Mouse (Mus musculus) heart, postnatal 10 days (tissue): Measurements from ENCODE around the gene Mapkap1. TPM values are rescaled to one million over a fixed set of nuclear protein-coding genes. Genes with fewer than 3 reads are reported as not detected.

ENCODE experiments used
- DNase-seq, 2 experiments: peaks; one replicate each; pipeline ENCODE4 v3.0.0; 2021
- intact Hi-C: fragments of 180-260 bp; cut with DNase I; formaldehyde crosslinking; loops from one replicate; pipeline ENCODE4 v1.15.1; 2025
- total RNA-seq, 2 experiments: library from RNA; stranded (reverse); gene quantifications; 2 replicates each; pipeline ENCODE4 v1.2.3; 2021

Mapkap1 gene
- total RNA-seq, 2 experiments from 2014 or later, result 70.8 to 76.9 TPM

DNA sequence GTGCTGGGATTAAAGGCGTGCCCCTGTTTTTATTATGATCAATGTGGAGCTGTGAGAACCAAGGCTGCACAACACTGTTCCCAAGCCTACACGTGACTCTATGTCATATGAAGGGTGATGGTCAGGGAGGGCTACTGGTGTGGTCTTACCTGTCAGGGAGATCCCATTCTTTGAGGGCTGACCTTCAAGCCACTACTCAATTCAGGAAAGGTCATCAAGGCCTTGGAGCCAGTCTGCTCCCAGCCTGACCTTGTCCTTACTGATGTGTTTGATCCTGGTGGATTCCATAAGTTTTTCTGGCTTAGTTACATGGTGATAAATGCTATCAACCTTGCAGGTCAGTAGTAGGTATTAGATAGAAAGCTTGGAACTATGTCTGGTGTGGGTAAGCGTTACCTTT, 114.8 kb downstream of the Mapkap1 start:
- intact Hi-C loops, result loop anchor here (5.0 kb wide), 2 partner anchors 116 to 159 kb away; no protein-coding TSS in a partner anchor
- no peak for DNase-seq

DNA sequence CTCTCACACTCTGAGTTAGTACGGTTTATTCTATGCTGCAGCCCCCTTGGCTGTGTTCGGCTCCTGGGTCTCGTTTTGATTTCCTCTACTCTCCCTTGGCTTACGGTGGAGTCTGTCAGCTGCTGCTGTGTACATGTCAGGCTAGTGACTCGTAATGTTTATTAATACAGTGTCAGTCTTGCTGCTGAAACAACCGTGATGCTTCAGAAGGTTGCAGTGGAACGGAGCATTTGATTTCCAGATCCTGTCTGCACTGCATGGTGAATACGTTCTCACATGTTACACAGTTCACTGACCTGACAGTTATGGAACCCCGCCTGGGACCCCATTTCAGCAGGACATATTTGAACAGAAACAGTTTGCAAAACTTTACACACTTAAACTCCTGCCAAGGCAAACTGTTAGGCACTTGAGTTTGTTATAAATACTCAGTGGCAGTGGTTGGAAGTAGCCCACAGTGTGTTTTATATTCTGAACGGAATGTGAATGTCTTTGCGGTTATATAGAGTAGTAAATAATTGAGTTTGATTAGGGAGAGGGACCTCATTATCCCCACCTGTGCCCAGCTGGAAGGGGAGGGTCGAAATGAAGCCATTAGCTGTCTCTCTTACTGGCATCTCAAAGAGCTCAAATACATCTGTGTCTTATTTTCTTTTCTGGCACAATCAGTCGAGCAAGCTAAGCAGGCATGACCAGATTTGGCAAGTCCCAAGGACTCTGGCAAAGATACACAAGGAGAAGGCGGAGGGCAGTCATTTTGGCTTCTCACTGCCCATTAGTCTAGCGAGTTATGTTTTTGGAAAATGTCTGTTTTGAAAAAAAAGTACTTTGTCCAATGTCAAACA, 120.2 kb downstream of the Mapkap1 start:
- intact Hi-C loops, result no loop called here
- DNase-seq, result peak; percentile 45 to 46

DNA sequence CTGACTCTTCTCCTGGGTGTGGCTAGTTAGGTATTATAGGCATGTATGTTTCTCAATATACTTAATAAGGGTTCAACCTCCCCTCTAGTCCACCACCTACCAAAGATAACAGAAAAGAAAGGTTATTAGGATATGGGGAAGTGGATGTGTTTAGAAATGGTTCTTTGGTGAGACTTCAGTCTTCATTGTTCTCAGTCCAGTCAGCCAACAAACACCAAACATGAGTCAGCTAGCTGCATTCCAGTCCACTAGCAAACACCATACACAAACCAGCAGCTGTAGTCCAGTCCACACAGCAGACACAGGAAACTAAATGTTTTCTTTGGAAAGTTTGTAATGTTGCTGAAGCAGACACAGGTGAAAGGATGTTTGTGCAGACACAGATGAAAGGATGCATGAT, 121.9 kb downstream of the Mapkap1 start:
- no peak for DNase-seq
- intact Hi-C loops, result no loop called here

- DNase-seq, result no peak
- intact Hi-C loops, result no loop called here
These were observed 123.5 kb downstream of the Mapkap1 start for GRCm38 (mm10) chr2:34530042-34530441.

GRCm38 (mm10) chr2:34531801-34532298, 125.3 kb downstream of the Mapkap1 start:
- intact Hi-C loops, result no loop called here
- DNase-seq, result peak; percentile 41 to 46

DNA sequence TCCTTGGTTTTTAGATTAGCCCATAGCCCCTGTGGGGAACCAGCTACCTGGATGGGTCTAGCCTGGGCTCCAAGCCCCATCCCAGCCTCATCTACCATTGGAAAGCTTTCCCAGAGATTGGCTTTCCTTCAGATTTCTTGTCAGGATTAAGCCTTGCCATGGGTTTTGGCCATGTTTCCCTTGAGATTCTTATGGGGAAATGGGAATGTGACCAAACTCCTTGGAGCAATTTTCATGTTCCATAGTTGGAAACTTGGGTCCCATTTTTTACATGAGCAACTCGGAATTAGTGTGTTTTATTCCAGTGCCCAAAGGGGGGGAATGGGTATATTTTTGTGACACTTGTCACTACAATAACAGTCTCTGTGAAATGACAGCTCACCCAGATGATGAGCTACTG, 125.8 kb downstream of the Mapkap1 start:
- intact Hi-C loops, result no loop called here
- no peak for DNase-seq

DNA sequence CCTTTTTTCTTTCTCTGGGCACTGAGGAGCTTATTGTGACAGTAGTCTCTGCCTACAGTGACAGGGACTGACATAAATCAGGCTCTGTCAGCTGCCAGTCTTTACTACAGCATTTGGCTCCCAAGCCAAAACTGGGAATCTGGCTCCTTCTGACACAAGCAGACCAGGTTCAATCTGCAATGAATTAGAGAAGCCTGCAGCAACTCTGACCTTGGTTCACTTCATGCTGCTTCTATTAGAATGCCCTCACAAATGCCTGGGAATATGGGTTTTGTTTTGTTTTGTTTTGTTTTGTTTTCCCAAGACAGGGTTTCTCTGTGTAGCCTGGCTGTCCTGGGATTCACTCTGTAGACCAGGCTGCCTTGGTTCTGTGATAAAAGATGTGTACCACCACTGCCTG, 126.7 kb downstream of the Mapkap1 start:
- no peak for DNase-seq
- intact Hi-C loops, result no loop called here

DNA sequence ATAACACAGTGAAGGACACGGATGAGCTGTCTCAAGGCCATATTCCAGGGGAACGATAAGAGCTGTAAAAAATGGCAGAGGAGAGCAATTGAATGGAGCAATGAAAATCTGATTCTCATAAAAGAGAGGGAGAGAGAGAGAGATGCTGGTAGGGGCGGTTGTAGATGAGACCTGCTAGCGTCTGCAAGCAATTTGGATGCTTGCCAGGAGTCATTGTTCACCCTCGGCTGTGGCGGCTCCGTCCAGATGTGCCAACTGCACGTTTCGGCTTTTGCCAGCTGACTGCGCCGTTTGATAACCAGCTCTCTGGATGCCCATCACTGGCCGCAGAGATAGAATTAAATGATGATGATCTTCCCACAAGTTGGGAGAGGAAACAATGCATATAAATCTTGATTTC, 128.4 kb downstream of the Mapkap1 start:
- intact Hi-C loops, result loop anchor here (5.0 kb wide), 1 partner anchor 102 kb away; no protein-coding TSS in a partner anchor

DNA sequence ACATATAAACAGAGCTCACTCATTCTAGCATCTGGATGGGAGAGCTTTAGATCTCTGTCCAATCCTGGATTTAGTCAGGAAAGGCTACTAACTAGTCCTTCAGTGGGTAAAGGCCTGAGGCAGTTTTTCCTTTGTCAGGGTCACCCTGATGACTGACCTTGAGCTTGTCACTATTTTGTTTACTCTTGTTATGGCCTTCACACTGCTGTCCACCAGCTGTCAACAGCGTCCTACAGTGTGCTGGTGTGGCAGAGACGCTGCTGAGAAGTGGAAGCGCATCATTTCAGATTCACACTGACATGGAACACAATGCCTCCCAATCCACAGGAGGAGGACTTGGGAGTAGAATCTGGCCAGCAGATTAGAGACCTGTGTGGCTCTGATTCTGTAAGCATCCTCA, 130.8 kb downstream of the Mapkap1 start:
- DNase-seq, result no peak
- intact Hi-C loops, result loop anchor here (5.0 kb wide), 1 partner anchor 100 kb away; no protein-coding TSS in a partner anchor

More for the DNA sequence above, 128.4 kb downstream of the Mapkap1 start:
- peak in 1 of 2 experiments; percentile 29 for DNase-seq

DNA sequence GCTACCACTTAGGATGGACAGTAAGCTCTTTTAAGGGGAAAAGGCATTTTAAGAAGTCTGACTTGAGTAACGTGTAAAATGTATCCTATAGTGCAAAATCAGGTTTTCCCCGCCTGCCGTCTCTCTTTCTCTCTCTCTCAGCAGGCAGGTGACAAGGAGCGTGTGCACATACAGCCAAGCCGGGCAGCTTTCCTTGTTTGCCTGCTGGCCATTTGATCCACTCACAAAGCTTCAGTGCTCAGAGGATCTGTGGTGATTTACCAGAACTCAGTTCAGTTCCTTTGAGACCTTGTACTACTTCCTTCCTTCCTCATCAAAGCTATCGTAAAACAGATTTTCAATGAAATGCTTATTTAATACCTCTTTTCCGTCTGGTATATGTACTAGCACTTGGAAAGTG, 137.0 kb downstream of the Mapkap1 start:
- no peak for DNase-seq
- intact Hi-C loops, result no loop called here

DNA sequence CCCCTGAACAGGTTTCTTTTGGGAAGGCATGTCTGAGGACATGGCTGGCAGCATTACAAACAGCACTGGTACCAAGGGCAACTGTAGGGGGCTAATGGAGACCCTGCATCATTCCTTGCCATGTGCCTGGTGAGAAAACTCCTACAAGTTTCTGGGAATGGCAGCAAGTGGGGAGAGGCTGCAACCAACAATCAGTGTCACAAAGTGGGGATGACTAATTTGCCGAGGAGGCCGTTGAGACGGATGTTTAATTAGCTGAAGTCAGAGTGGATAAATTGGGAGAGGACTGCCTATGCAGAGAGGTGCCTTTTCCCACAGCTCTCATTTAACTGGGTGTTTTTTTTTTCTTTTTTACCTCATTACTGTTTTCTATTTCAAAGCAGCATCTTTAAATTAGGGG, 137.4 kb downstream of the Mapkap1 start:
- intact Hi-C loops, result no loop called here
- no peak for DNase-seq

GRCm38 (mm10) chr2:34544646-34545395, 138.2 kb downstream of the Mapkap1 start:
- no peak for DNase-seq
- intact Hi-C loops, result no loop called here

- DNase-seq, result no peak
- intact Hi-C loops, result no loop called here
These were observed 139.7 kb downstream of the Mapkap1 start for GRCm38 (mm10) chr2:34546176-34546677.

GRCm38 (mm10) chr2:34547516-34547915, 140.9 kb downstream of the Mapkap1 start:
- intact Hi-C loops, result no loop called here

DNA sequence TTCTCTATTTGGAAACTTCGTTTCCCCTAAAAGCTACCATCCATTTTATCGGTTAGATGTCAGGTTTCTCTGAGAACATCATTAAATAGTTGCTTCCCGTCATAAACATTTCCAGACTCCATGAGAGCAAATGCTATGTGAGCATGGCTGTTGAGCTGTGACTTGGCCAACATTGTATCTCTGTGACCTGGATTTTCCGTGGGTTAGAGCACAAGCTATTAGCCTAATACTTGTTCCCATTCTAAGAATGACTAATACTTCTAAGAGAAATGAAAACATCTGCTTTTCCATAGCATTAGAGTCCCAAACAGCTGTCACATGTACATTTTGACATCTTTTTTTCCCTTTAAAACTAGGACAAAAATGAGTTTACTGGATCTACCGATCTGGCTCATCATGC, 142.4 kb downstream of the Mapkap1 start:
- intact Hi-C loops, result no loop called here
- no peak for DNase-seq

More at GRCm38 (mm10) chr2:34547516-34547915, 140.9 kb downstream of the Mapkap1 start:
- no peak for DNase-seq

DNA sequence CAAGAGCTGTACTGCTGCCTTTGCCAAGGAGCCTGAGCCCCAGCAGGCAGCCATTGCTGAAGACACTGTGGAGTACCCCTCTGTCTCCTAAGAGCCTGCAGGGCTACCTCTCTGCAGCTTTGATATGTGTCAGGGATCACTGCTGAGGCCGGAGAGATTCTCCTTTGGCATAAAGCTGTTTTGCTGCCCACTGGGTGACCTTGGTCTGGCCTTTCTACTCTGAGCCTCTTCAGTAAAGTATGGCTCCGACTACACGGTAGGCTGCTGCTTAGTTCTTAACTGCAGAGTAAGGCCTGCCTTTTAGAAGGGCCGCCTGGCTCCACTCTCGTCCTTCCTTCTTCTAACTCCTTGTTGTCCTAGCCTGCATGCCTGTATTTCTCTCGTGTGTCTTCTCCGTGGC, 142.9 kb downstream of the Mapkap1 start:
- no peak for DNase-seq
- intact Hi-C loops, result no loop called here

- intact Hi-C loops, result no loop called here
These were observed 146.2 kb downstream of the Mapkap1 start for GRCm38 (mm10) chr2:34552772-34553171.

DNA sequence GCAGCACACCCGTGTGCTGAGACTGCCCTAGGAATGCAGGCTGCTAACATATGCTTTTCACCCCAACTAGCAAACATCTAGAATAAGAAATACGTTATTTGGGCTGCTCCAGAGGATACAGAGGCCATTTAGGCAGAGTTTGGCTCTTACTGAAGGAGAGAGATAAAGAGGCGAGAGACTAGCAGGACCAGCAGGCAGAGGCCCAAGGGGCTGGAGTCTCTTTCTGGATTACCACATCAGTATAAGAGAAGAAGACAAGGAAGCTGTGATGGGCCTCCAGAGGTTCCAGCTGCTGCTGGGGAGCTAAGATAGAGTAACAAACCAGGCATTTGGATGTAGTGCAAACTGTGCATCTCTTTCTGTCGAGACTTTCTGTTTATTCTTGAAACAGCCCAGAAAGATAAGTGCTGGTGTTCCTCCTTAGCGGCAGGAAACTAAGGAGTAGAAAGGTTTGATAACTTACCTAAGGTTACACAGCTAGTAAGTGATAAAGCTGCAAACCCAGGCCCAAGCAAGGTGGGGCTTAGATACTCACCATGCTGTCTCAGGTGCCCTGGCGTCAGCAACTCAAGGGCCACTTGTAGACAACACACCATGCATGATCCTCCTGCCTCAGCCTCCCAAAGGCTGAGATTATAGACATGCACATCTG, 147.1 kb downstream of the Mapkap1 start:
- DNase-seq, result peak; percentile 37 to 48

More at GRCm38 (mm10) chr2:34552772-34553171, 146.2 kb downstream of the Mapkap1 start:
- DNase-seq, result no peak

DNA sequence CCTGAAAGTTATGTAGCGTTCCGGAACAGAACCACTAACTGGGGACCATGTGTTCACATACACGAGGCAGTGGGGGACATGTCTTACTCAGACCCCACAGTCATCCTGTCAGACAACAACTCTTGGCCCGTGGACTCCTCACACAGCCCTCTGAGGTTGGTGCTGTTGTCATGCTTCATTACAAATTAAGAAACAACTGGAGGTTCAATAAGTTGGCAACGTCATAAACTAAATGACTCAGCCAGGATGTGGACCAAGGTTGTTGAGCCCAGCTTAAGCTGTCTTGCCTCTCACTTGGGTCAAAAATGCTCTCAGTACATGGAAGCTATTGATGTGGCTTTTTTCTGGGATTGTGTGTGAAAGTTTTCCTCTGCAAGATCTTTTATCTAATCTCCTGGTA, 153.6 kb downstream of the Mapkap1 start:
- intact Hi-C loops, result no loop called here
- no peak for DNase-seq

More for the DNA sequence above, 147.1 kb downstream of the Mapkap1 start:
- intact Hi-C loops, result no loop called here

- intact Hi-C loops, result no loop called here
- no peak for DNase-seq
These were observed 156.6 kb downstream of the Mapkap1 start for GRCm38 (mm10) chr2:34563089-34563694.
